In genomic region chr19:57367201-57367600, GRCm38 (mm10) we compare ENCODE assay signal across 11 mouse cellular contexts. TPM values are rescaled to one million over a fixed set of nuclear protein-coding genes. Genes with fewer than 3 reads are reported as not detected.
DNase-seq lines count a peak whose midpoint lies in the region; ATAC-seq and TF ChIP-seq lines count a peak whose summit lies in the region.
"Had no signal": no experiment of that assay in that cellular context is flagged by ENCODE, and none has a peak within 500 bp of the region (broad histone marks: within the 10 kb centered on the region; RNA-seq: fewer than 3 reads in every experiment).

No protein-coding gene starts in this region.

- no peak for DNase-seq in heart, postnatal 25 days (ENCODE audit: low spot score)
- peak; percentile 53 for DNase-seq in R1 (ENCODE audit: low read depth, low spot score)
- no peak for DNase-seq in midbrain, embryonic 10.5 days (ENCODE audit: low spot score)
- DNase-seq: kidney, adult 11 months had no signal

- peaks cover 54% of the 10 kb centered on the region for H3K4me1 ChIP-seq in heart, embryonic 11.5 days (ENCODE audit: control insufficient read depth, insufficient read depth, low read length)
- peaks cover 31% of the 10 kb centered on the region for H3K4me1 ChIP-seq in intestine, postnatal 0 days (replicated peaks; ENCODE audit: control insufficient read depth, insufficient read depth, low read length)
- H3K4me1 ChIP-seq in forebrain, embryonic 16.5 days (replicated peaks; ENCODE audit: control insufficient read depth, insufficient read depth, low read length) = peaks cover 49% of the 10 kb centered on the region
- H3K4me1 ChIP-seq in midbrain, embryonic 10.5 days = peaks cover 61% of the 10 kb centered on the region

- intact Hi-C loops in heart, postnatal 25 days (cut with DNase I) = no loop called here

- no peak for ATAC-seq in heart, embryonic 11.5 days (replicated peaks; ENCODE audit: insufficient number of reproducible peaks, low FRiP score, low TSS enrichment)
- peak; percentile 68 for ATAC-seq in intestine, postnatal 0 days
- ATAC-seq in megakaryocyte, adult 5-6 weeks (ENCODE audit: poor library complexity, severe bottlenecking) = peak; percentile 88
- ATAC-seq in erythroblast, adult 5-6 weeks (replicated peaks; ENCODE audit: low FRiP score, poor library complexity, severe bottlenecking) = no peak
- ATAC-seq in forebrain, embryonic 16.5 days = no peak

- H3K9ac ChIP-seq in heart, embryonic 11.5 days (ENCODE audit: low read depth, low read length) = no peak overlapping the region
- no peak overlapping the region for H3K9ac ChIP-seq in intestine, postnatal 0 days (ENCODE audit: low read depth, low read length)
- H3K9ac ChIP-seq in forebrain, embryonic 16.5 days (replicated peaks; ENCODE audit: low read depth, low read length) = no peak overlapping the region
- H3K9ac ChIP-seq: neural tube, embryonic 12.5 days had no signal

- no peak for TF ChIP-seq CTCF in intestine, postnatal 0 days (IDR thresholded peaks at IDR 0.05; ENCODE audit: low read depth)

- H3K27ac ChIP-seq in heart, embryonic 11.5 days (ENCODE audit: low read depth, low read length) = peak overlapping the region; percentile 22
- H3K27ac ChIP-seq in intestine, postnatal 0 days (ENCODE audit: low read depth, low read length) = peak overlapping the region; percentile 74
- no peak overlapping the region for H3K27ac ChIP-seq in forebrain, embryonic 16.5 days (ENCODE audit: low read length)
- no peak overlapping the region for H3K27ac ChIP-seq in midbrain, embryonic 10.5 days (replicated peaks)
- H3K27ac ChIP-seq: neural tube, embryonic 12.5 days had no signal

- no peaks in the 10 kb centered on the region for H3K27me3 ChIP-seq in heart, embryonic 11.5 days (ENCODE audit: control insufficient read depth, insufficient read depth, low read length)
- H3K27me3 ChIP-seq in intestine, postnatal 0 days (replicated peaks; ENCODE audit: control insufficient read depth, insufficient read depth, low read length) = no peaks in the 10 kb centered on the region
- H3K27me3 ChIP-seq in forebrain, embryonic 16.5 days (replicated peaks; ENCODE audit: control insufficient read depth, insufficient read depth, low read length) = no peaks in the 10 kb centered on the region
- no peaks in the 10 kb centered on the region for H3K27me3 ChIP-seq in midbrain, embryonic 10.5 days (ENCODE audit: low read depth, poor library complexity, severe bottlenecking)
- H3K27me3 ChIP-seq: megakaryocyte, embryonic 14.5 days; neural tube, embryonic 12.5 days had no signal

- peak overlapping the region; percentile 4; the same call in 1 of the 2 replicates for H3K4me2 ChIP-seq in heart, embryonic 11.5 days
- H3K4me2 ChIP-seq in intestine, postnatal 0 days (replicated peaks; ENCODE audit: low read depth) = peak overlapping the region; percentile 13
- no peak overlapping the region for H3K4me2 ChIP-seq in forebrain, embryonic 16.5 days (ENCODE audit: low read length)
- H3K4me2 ChIP-seq: neural tube, embryonic 12.5 days had no signal

- H3K36me3 ChIP-seq in heart, embryonic 11.5 days (ENCODE audit: control insufficient read depth, insufficient read depth, low read length) = peaks cover 12% of the 10 kb centered on the region
- H3K36me3 ChIP-seq in intestine, postnatal 0 days (ENCODE audit: control insufficient read depth, insufficient read depth) = peaks cover 38% of the 10 kb centered on the region
- peaks cover 5% of the 10 kb centered on the region for H3K36me3 ChIP-seq in forebrain, embryonic 16.5 days (ENCODE audit: control insufficient read depth, insufficient read depth)
- H3K36me3 ChIP-seq in midbrain, embryonic 10.5 days = peaks cover 39% of the 10 kb centered on the region

- no peak overlapping the region for H3K4me3 ChIP-seq in heart, embryonic 11.5 days (ENCODE audit: low read depth, low read length)
- H3K4me3 ChIP-seq in intestine, postnatal 0 days (ENCODE audit: low read depth, low read length) = no peak overlapping the region
- H3K4me3 ChIP-seq in forebrain, embryonic 16.5 days (replicated peaks; ENCODE audit: low read length) = no peak overlapping the region
- H3K4me3 ChIP-seq in midbrain, embryonic 10.5 days = no peak overlapping the region
- H3K4me3 ChIP-seq: megakaryocyte, embryonic 14.5 days; neural tube, embryonic 12.5 days had no signal

- whole genome bisulfite sequencing in heart, embryonic 11.5 days (ENCODE audit: insufficient replicate concordance) = 46% methylated on average over 4 of the region's 4 CpGs
- WGBS in intestine, postnatal 0 days = 39% methylated on average over 4 of the region's 4 CpGs
- 87% methylated on average over 4 of the region's 4 CpGs for WGBS in forebrain, embryonic 16.5 days
- 85% methylated on average over 4 of the region's 4 CpGs for WGBS in midbrain, embryonic 10.5 days

- no peaks in the 10 kb centered on the region for H3K9me3 ChIP-seq in heart, embryonic 11.5 days (replicated peaks; ENCODE audit: control insufficient read depth, low read length)
- no peaks in the 10 kb centered on the region for H3K9me3 ChIP-seq in intestine, postnatal 0 days (ENCODE audit: control insufficient read depth)
- no peaks in the 10 kb centered on the region for H3K9me3 ChIP-seq in forebrain, embryonic 16.5 days (ENCODE audit: control insufficient read depth, low read length)
- no peaks in the 10 kb centered on the region for H3K9me3 ChIP-seq in midbrain, embryonic 10.5 days (replicated peaks)
- H3K9me3 ChIP-seq: megakaryocyte, embryonic 14.5 days; neural tube, embryonic 12.5 days had no signal

RNA-seq across cellular contexts. Expression of gene Fam160b1, which starts 6.7 kb away (rescaled TPM):
- 11.4 and 11.8 TPM in 2 replicates for polyA plus RNA-seq in heart, embryonic 11.5 days (2014; fragmentation: Nextera tagmentation; extraction: Ambion mirVana)
- total RNA-seq in heart, postnatal 25 days (2021) = 10 to 100 TPM in 1 of 2 experiments, 1 to 10 TPM in 1; 9.9 to 12.4 TPM
- polyA plus RNA-seq in intestine, postnatal 0 days (2015; fragmentation: Nextera tagmentation; extraction: Ambion mirVana) = 13.9 and 14.9 TPM in 2 replicates
- total RNA-seq in megakaryocyte, adult 5-6 weeks (2015) = 28.7 and 29.0 TPM in 2 replicates
- total RNA-seq in megakaryocyte, adult 5-6 weeks (2017) = 18.4 and 18.8 TPM in 2 replicates
- total RNA-seq in erythroblast, adult 5-6 weeks (2015; ENCODE audit: low replicate concordance) = 6.1 and 11.5 TPM in 2 replicates
- total RNA-seq in erythroblast, adult 5-6 weeks (2017; ENCODE audit: low replicate concordance) = 5.7 and 8.6 TPM in 2 replicates
- 14.7 and 18.6 TPM in 2 replicates for polyA plus RNA-seq in forebrain, embryonic 16.5 days (2015; fragmentation: Nextera tagmentation; extraction: Ambion mirVana)
- polyA plus RNA-seq in midbrain, embryonic 10.5 days (2016; fragmentation: Nextera tagmentation; extraction: Ambion mirVana) = 10.2 and 11.0 TPM in 2 replicates

RNA-seq across cellular contexts. Expression of gene Ablim1, which starts 52.5 kb away (rescaled TPM):
- polyA plus RNA-seq in heart, embryonic 11.5 days (2014; fragmentation: Nextera tagmentation; extraction: Ambion mirVana) = 45.8 and 52.1 TPM in 2 replicates
- total RNA-seq in heart, postnatal 25 days (2021) = 100 to 1,000 TPM; 417 to 451 TPM
- polyA plus RNA-seq in intestine, postnatal 0 days (2015; fragmentation: Nextera tagmentation; extraction: Ambion mirVana) = 24.4 and 28.7 TPM in 2 replicates
- 1.7 and 3.6 TPM in 2 replicates for total RNA-seq in megakaryocyte, adult 5-6 weeks (2015)
- total RNA-seq in megakaryocyte, adult 5-6 weeks (2017) = 2.6 and 3.2 TPM in 2 replicates
- 0.42 and 1.5 TPM in 2 replicates for total RNA-seq in erythroblast, adult 5-6 weeks (2015; ENCODE audit: low replicate concordance)
- total RNA-seq in erythroblast, adult 5-6 weeks (2017; ENCODE audit: low replicate concordance) = 0.84 and 1.0 TPM in 2 replicates
- polyA plus RNA-seq in forebrain, embryonic 16.5 days (2015; fragmentation: Nextera tagmentation; extraction: Ambion mirVana) = 47.1 and 48.5 TPM in 2 replicates
- polyA plus RNA-seq in midbrain, embryonic 10.5 days (2016; fragmentation: Nextera tagmentation; extraction: Ambion mirVana) = 17.8 and 22.2 TPM in 2 replicates

Comparison
In these comparisons a context has a peak if more than half of its experiments do, and no peak if none do; other contexts are left out.
1. ATAC-seq: peak in intestine, postnatal 0 days (single experiment) and megakaryocyte, adult 5-6 weeks (single experiment); none in heart, embryonic 11.5 days (single experiment), erythroblast, adult 5-6 weeks (single experiment) and forebrain, embryonic 16.5 days (single experiment).
2. H3K27ac ChIP-seq: peak in heart, embryonic 11.5 days (single experiment) and intestine, postnatal 0 days (single experiment); none in forebrain, embryonic 16.5 days (single experiment) and midbrain, embryonic 10.5 days (single experiment).